Mouse (Mus musculus): ENCODE data around the gene 2310039H08Rik. TPM values are rescaled to one million over a fixed set of nuclear protein-coding genes. Genes with fewer than 3 reads are reported as not detected.
"Not testable (repeated sequence)": the region's sequence is repeated elsewhere in the genome, so short reads cannot be mapped to it uniquely, and the experiment has no call there.

2310039H08Rik gene
- polyA plus RNA-seq, 1 experiment from 2014 or later, result 58.4 TPM

- Histone ChIP-seq H3K9me3 (peaks cover 3% of the 10 kb centered on the region; the same call in 1 of the 2 replicates), H3K27ac (no peak overlapping the region), H3K36me3 (no peaks in the 10 kb centered on the region), H3K4me3 (no peak overlapping the region), H3K27me3 (no peaks in the 10 kb centered on the region), H3K9ac (no peak overlapping the region), H3K4me2 (no peak overlapping the region), H3K4me1 (replicated peaks) (no peaks in the 10 kb centered on the region)
- no peak for ATAC-seq (ENCODE audit: low FRiP score)
- 88% methylated on average over 5 of the region's 5 CpGs for WGBS
These were observed 14.5 kb downstream of the 2310039H08Rik start for GRCm38 (mm10) chr17:46786952-46787351.

- H3K27me3 ChIP-seq; H3K27ac ChIP-seq; ATAC-seq (ENCODE audit: low FRiP score); H3K36me3 ChIP-seq; H3K9ac ChIP-seq; H3K9me3 ChIP-seq; H3K4me2 ChIP-seq; H3K4me3 ChIP-seq; H3K4me1 ChIP-seq (replicated peaks): not testable (repeated sequence)
- WGBS, result 59% methylated on average over 2 of the region's 2 CpGs
These were observed 15.5 kb downstream of the 2310039H08Rik start for GRCm38 (mm10) chr17:46787974-46788373.

DNA sequence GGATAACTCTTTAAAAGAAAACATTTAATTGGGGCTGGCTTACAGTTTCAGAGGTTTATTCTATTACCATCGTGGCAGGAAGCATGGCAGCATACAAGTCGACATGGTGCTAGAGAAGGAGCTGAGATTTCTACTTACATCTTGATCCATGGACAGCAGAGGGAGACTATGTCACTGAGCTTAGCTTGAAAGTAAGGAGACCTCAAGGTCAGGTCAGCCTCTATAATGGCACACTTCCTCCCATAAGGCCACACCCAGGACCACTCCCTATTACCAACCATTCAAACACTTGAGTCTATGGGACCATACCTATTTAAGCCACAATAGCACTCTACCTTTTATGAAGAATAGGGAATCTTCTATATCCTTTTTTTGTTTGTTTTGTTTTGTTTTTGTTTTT, 20.5 kb downstream of the 2310039H08Rik start:
- Histone ChIP-seq H3K36me3 (no peaks in the 10 kb centered on the region), H3K4me1 (replicated peaks) (0 out of 2 replicates have a peak, but pooled peaks cover 3% of the 10 kb centered on the region), H3K4me2 (no peak overlapping the region), H3K27ac (no peak overlapping the region), H3K9ac (no peak overlapping the region), H3K27me3 (no peaks in the 10 kb centered on the region), H3K4me3 (no peak overlapping the region), H3K9me3 (peaks cover 5% of the 10 kb centered on the region; the same call in 1 of the 2 replicates)
- WGBS, result 84% methylated on average over 2 of the region's 2 CpGs
- no peak for ATAC-seq (ENCODE audit: low FRiP score)

- Histone ChIP-seq H3K36me3 (peaks cover 33% of the 10 kb centered on the region), H3K27ac (no peak overlapping the region), H3K4me1 (replicated peaks) (0 out of 2 replicates have a peak, but pooled peaks cover 3% of the 10 kb centered on the region), H3K27me3 (no peaks in the 10 kb centered on the region), H3K4me2 (no peak overlapping the region), H3K9ac (no peak overlapping the region), H3K9me3 (peaks cover 5% of the 10 kb centered on the region; the same call in 1 of the 2 replicates), H3K4me3 (no peak overlapping the region)
- no peak for ATAC-seq (ENCODE audit: low FRiP score)
- WGBS, result 83% methylated on average over 4 of the region's 4 CpGs
These were observed 24.3 kb downstream of the 2310039H08Rik start for GRCm38 (mm10) chr17:46796743-46797142.

DNA sequence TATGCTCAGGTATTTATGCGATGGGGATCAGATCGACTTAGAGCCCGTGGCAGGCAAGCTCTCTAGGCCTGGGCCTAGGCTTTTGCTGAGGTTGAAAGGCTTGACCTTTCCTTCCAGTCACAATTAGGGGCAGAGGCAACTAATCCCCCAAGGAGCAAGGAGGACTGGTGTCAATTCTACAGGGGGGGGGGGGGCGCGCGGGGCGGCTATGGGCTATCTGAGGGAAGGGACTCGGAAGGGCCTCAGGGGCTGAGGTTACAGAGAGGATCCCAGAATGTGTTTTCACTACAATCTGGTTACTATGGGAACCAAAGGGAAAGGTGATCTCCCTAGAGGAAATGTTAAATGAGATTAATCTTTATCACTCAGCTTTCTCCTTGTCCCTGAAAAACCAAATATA, 25.0 kb downstream of the 2310039H08Rik start:
- H3K4me3 ChIP-seq, result no peak overlapping the region
- WGBS, result 47% methylated on average over 6 of the region's 8 CpGs
- ATAC-seq (ENCODE audit: low FRiP score), result no peak

DNA sequence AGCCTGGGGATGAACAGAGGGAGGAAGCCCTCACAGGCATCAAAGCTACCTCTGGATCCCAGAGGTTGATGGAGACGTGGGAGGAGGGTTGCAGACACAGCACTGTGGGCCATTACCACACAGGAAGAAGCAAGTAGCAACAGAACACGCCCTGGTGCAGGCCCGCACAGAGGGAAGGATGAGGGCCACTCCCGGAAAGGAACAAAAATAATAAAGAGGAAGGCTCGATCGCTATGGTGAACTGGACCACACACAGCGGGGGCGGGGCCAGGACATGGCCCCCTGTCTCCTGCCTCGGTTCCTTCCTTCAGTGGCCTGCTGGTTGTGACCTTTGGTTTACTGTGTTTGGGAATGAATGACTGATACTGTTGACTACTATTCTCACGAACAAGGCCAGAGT, 27.2 kb downstream of the 2310039H08Rik start:
- no peaks in the 10 kb centered on the region for H3K9me3 ChIP-seq
- H3K9ac ChIP-seq, result no peak overlapping the region
- peaks cover 47% of the 10 kb centered on the region for H3K36me3 ChIP-seq
- WGBS, result 78% methylated on average over 10 of the region's 10 CpGs
- no peaks in the 10 kb centered on the region for H3K27me3 ChIP-seq
- no peak overlapping the region for H3K4me2 ChIP-seq
- no peak overlapping the region for H3K27ac ChIP-seq
- H3K4me1 ChIP-seq (replicated peaks), result 0 out of 2 replicates have a peak, but pooled peaks cover 3% of the 10 kb centered on the region
- no peak for ATAC-seq (ENCODE audit: low FRiP score)
- H3K4me3 ChIP-seq, result no peak overlapping the region

More for the DNA sequence above, 25.0 kb downstream of the 2310039H08Rik start:
- Histone ChIP-seq H3K4me2 (no peak overlapping the region), H3K9ac (no peak overlapping the region), H3K27ac (no peak overlapping the region), H3K4me1 (replicated peaks) (0 out of 2 replicates have a peak, but pooled peaks cover 3% of the 10 kb centered on the region), H3K36me3 (peaks cover 38% of the 10 kb centered on the region), H3K9me3 (no peaks in the 10 kb centered on the region), H3K27me3 (no peaks in the 10 kb centered on the region)

GRCm38 (mm10) chr17:46801761-46802160, 29.3 kb downstream of the 2310039H08Rik start:
- Histone ChIP-seq H3K4me3 (no peak overlapping the region), H3K9me3 (no peaks in the 10 kb centered on the region), H3K36me3 (peaks cover 67% of the 10 kb centered on the region), H3K27me3 (no peaks in the 10 kb centered on the region), H3K27ac (no peak overlapping the region), H3K4me2 (no peak overlapping the region), H3K9ac (no peak overlapping the region), H3K4me1 (replicated peaks) (0 out of 2 replicates have a peak, but pooled peaks cover 3% of the 10 kb centered on the region)
- WGBS, result 86% methylated on average over 6 of the region's 6 CpGs
- no peak for ATAC-seq (ENCODE audit: low FRiP score)

- no peak overlapping the region for H3K27ac ChIP-seq
- H3K36me3 ChIP-seq, result peaks cover 83% of the 10 kb centered on the region
- no peaks in the 10 kb centered on the region for H3K4me1 ChIP-seq (replicated peaks)
- no peak overlapping the region for H3K9ac ChIP-seq
- ATAC-seq (ENCODE audit: low FRiP score), result no peak
- no peak overlapping the region for H3K4me2 ChIP-seq
- no peaks in the 10 kb centered on the region for H3K9me3 ChIP-seq
- 96% methylated on average over 10 of the region's 10 CpGs for WGBS
- no peaks in the 10 kb centered on the region for H3K27me3 ChIP-seq
- no peak overlapping the region for H3K4me3 ChIP-seq
These were observed 35.9 kb downstream of the 2310039H08Rik start for GRCm38 (mm10) chr17:46808376-46808775.

DNA sequence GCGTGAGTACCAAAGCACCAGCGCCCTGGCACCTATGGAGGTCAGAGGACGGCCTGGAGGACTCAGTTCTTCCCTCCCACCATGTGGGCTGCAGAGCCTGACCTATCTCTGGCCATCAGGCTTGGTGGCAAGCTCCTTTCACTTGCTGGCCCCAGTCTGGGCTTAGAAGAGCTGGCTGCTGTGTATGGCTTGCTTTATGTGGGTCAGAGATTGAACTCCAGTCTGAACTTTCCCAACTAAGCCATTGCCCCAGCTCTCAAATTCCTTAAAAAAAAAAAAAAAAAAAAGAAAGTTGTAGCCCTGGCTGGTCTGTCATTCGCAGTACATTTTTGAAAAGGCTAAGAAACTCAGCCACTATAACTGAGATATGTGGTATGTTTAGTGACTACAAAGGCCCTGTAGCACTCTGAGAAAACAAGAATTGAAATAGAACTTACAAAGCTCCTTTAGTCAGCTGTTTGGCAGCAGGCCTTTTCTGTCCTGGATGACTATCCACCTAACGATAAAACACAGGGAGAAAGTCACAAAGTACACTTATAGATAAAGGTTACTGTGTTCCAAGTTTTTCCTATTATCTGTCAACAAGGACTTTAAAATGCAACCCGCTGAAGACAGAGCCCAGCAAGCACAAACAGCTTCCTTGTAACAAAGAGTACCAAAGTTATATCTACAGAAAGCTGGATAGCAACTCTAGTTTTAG, 36.8 kb downstream of the 2310039H08Rik start:
- H3K36me3 ChIP-seq, result peaks cover 87% of the 10 kb centered on the region
- no peak overlapping the region for H3K4me3 ChIP-seq
- H3K4me2 ChIP-seq, result no peak overlapping the region
- H3K4me1 ChIP-seq (replicated peaks), result no peaks in the 10 kb centered on the region
- no peak overlapping the region for H3K27ac ChIP-seq
- 84% methylated on average over 6 of the region's 6 CpGs for WGBS
- no peak for ATAC-seq (ENCODE audit: low FRiP score)
- H3K9me3 ChIP-seq, result no peaks in the 10 kb centered on the region
- H3K9ac ChIP-seq, result no peak overlapping the region
- H3K27me3 ChIP-seq, result no peaks in the 10 kb centered on the region

DNA sequence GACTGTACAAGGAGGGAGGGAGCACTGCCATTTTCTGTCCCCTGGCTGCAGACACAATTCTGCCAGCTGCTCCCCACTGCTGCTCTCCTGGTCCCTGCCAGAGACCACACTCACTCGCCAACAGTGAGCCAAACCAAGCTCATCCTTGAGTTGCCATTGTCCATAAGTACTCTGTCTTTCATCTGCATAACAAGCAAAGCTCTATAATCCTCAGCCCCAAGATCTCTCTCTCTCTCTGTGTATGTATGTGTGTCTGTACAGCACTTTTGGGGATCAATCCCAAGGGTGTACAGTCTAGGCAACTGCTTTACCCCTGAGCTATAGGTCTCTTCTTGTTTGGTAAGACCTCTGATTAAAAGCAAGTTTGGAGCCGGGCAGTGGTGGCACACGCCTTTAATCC, 38.2 kb downstream of the 2310039H08Rik start:
- Histone ChIP-seq H3K4me1 (replicated peaks) (no peaks in the 10 kb centered on the region), H3K9me3 (no peaks in the 10 kb centered on the region), H3K36me3 (peaks cover 86% of the 10 kb centered on the region), H3K9ac (no peak overlapping the region), H3K4me2 (no peak overlapping the region), H3K4me3 (no peak overlapping the region), H3K27ac (no peak overlapping the region), H3K27me3 (no peaks in the 10 kb centered on the region)
- ATAC-seq (ENCODE audit: low FRiP score), result no peak
- WGBS, result 93% methylated on average over 3 of the region's 3 CpGs

GRCm38 (mm10) chr17:46812442-46812841, 40.0 kb downstream of the 2310039H08Rik start:
- Histone ChIP-seq H3K36me3 (peaks cover 79% of the 10 kb centered on the region), H3K27me3 (no peaks in the 10 kb centered on the region), H3K4me3 (no peak overlapping the region), H3K4me1 (replicated peaks) (no peaks in the 10 kb centered on the region), H3K27ac (no peak overlapping the region), H3K9me3 (no peaks in the 10 kb centered on the region), H3K9ac (no peak overlapping the region), H3K4me2 (no peak overlapping the region)
- 79% methylated on average over 1 of the region's 1 CpGs for WGBS
- ATAC-seq (ENCODE audit: low FRiP score), result no peak

DNA sequence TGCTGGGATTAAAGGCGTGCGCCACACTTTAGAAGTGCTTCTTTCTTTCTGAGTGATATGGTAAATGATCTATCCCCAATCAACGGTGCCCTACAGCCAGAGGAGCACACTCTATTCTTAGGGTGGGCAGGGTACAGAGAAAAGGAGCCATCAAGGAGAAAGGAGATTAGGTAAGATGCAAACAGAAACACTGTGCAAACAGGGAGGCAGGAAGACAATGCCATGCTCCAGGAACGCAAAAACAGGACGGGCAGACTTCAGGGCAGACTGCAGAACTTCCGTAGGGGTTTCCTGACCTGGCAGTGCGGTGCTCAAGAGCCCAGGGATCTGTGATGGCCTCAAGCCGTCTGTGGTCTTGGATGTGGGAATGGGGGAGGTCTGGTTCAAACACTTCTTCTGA, 41.2 kb downstream of the 2310039H08Rik start:
- Histone ChIP-seq H3K27me3 (no peaks in the 10 kb centered on the region), H3K9ac (no peak overlapping the region), H3K4me3 (no peak overlapping the region), H3K9me3 (no peaks in the 10 kb centered on the region), H3K4me2 (no peak overlapping the region), H3K36me3 (peaks cover 78% of the 10 kb centered on the region), H3K4me1 (replicated peaks) (no peaks in the 10 kb centered on the region), H3K27ac (no peak overlapping the region)
- ATAC-seq (ENCODE audit: low FRiP score), result no peak
- 89% methylated on average over 8 of the region's 8 CpGs for WGBS

- Histone ChIP-seq H3K27ac (no peak overlapping the region), H3K36me3 (peaks cover 78% of the 10 kb centered on the region), H3K9me3 (no peaks in the 10 kb centered on the region), H3K4me1 (replicated peaks) (no peaks in the 10 kb centered on the region), H3K4me3 (no peak overlapping the region), H3K4me2 (no peak overlapping the region), H3K27me3 (no peaks in the 10 kb centered on the region), H3K9ac (no peak overlapping the region)
- ATAC-seq (ENCODE audit: low FRiP score), result no peak
- WGBS, result 90% methylated on average over 6 of the region's 6 CpGs
These were observed 42.1 kb downstream of the 2310039H08Rik start for GRCm38 (mm10) chr17:46814497-46814896.
